Mouse (Mus musculus) small intestine, adult 2 months (tissue): ENCODE results near the gene Cfap52. TPM values are rescaled to one million over a fixed set of nuclear protein-coding genes. Genes with fewer than 3 reads are reported as not detected.

Source experiments
- H3K27ac ChIP-seq: fragments of 200-500 bp; 2 replicates; pipeline ENCODE4 v1.5.1; 2012; ENCODE audit warnings: low read depth, low read length, control low read depth, inconsistent platforms; ENCODE audit not compliant: insufficient read depth
- H3K27me3 ChIP-seq: fragments of 200-500 bp; 2 replicates; pipeline ENCODE4 v1.6.1; 2012; ENCODE audit warnings: mild to moderate bottlenecking, moderate library complexity, low read length, inconsistent platforms; ENCODE audit not compliant: control insufficient read depth, insufficient read depth
- H3K36me3 ChIP-seq: fragments of 200-500 bp; 2 replicates; pipeline ENCODE4 v1.6.1; 2012; ENCODE audit warnings: mild to moderate bottlenecking, low read length, control low read depth, inconsistent platforms; ENCODE audit not compliant: control insufficient read depth, insufficient read depth
- H3K4me1 ChIP-seq: fragments of 200-500 bp; 2 replicates; pipeline ENCODE4 v1.6.1; 2012; ENCODE audit warnings: low read length, inconsistent platforms, mixed read lengths; ENCODE audit not compliant: control insufficient read depth, insufficient read depth, insufficient read length
- H3K4me3 ChIP-seq: fragments of 200-500 bp; 2 replicates; pipeline ENCODE4 v1.5.1; 2012; ENCODE audit warnings: low read depth, mild to moderate bottlenecking, control low read depth, inconsistent platforms, low read length, moderate library complexity
- CTCF ChIP-seq: fragments of 200-500 bp; IDR thresholded peaks from 2 replicates; pipeline ENCODE4 v1.5.1; 2012; ENCODE audit warnings: low read depth, mild to moderate bottlenecking, control low read depth, inconsistent platforms, low read length, moderate library complexity, mixed read lengths; ENCODE audit not compliant: insufficient replicate concordance, insufficient read length; ENCODE audit errors: extremely low read depth
- POLR2A ChIP-seq: fragments of 200-500 bp; IDR thresholded peaks from 2 replicates; pipeline ENCODE4 v1.6.1; 2012; ENCODE audit warnings: low read depth, mild to moderate bottlenecking, control low read depth, inconsistent platforms, low read length, moderate library complexity
- WGBS: fragments of 180-500 bp; shearing (Covaris S2); methylation state at CpG from one replicate; pipeline ENCODE4 v1.1.7; 2018; 5-methylcytosine and 5-hydroxymethylcytosine counted together
- polyA plus RNA-seq: library from polyadenylated mRNA; depleted of rRNA; stranded (reverse); fragments of >200 nt; gene quantifications from 2 replicates; pipeline ENCODE4 v1.2.3, GENCODE M21; 2012; rRNA removed

Cfap52 gene
- polyA plus RNA-seq, result 0.29 TPM in 1 of 2 replicates, not detected in the other

DNA sequence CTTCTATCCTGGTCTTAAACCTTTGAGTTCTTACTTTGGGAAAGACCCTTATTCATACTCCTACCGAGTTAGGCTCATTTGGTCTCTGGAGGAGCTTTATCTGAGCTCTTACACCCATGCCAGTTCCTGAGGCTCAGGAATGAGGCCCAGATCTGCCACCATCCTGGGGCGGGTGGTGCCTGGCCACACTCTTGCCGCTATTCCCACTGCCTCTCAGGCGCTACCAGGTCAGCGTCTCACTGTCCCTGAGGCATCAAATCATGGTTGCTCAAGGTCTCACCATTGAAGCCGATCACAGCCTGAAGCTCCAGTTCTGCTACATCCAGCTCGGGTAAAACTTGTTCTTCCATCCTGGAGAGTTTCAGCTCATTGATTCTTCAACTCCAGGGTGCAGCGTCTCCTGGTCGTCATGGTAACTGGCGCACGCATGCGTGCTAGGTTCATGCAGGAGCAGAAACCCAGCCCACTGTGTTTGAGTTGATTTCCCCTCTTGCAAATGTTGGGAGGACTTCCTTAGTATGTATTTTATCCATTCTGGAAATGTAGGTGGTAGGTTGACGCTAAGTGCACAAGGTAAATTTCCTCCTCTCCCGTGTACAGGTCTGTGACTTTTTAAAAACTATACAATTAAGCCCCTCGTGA lies at the start of gene Cfap52:
Cfap52 (minus strand) TSS at position 410 of the 642 bp plus-strand sequence.
- Histone ChIP-seq H3K4me1 (0 out of 2 replicates have a peak, but pooled peaks cover 3% of the 10 kb centered on the region), H3K27ac (no peak within 1 kb of the TSS), H3K36me3 (peaks cover 3% of the 10 kb centered on the region; the same call in 1 of the 2 replicates), H3K4me3 (peak within 1 kb of the TSS; percentile 90), H3K27me3 (no peaks in the 10 kb centered on the region)
- TF ChIP-seq POLR2A (no peak), CTCF (no peak)
- WGBS, result 4% methylated on average over 15 of the region's 15 CpGs

DNA sequence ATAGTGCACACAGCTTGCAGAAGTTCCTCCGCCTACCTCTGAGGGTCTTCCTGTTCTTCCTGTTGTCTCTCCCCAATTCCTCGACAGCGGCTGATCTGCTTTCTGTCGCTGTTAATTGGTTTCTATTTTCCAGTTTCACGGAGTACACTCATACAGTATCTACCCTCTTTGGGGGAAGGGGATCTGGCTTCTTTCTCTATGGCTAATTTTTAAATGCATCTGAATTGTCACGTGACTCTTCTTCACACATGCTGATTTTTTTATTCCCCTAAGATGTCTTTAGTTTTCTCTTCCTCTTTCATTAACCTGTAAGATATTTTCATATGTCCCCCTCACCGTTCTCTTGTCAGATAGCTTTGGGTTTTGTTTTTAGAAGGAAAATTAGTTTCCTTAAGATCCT lies 46.8 kb upstream of the Cfap52 start:
- H3K36me3 ChIP-seq, result peaks cover 3% of the 10 kb centered on the region
- H3K4me3 ChIP-seq, result no peak overlapping the region
- WGBS, result 88% methylated on average over 7 of the region's 7 CpGs
- no peaks in the 10 kb centered on the region for H3K27me3 ChIP-seq
- H3K4me1 ChIP-seq, result no peaks in the 10 kb centered on the region
- TF ChIP-seq POLR2A, result no peak
- no peak for TF ChIP-seq CTCF
- no peak overlapping the region for H3K27ac ChIP-seq

DNA sequence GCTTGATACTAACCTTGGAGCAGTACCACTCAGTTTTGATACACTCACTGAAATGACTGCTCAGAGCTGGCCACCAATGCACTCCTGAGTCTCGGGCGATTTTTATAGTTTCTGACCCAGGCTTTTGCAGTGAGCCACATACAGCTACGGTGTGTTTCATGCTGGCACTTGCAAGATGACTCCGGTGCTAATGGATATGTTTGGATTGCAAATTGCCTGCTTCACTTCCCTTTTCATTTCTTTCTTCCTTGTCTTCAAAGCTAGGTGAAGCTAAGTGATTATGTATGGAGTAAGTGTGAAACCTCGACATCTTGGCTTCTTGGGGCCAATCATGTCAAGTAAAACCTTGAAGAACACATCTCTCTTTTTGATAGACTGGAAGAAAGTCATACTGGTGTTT lies 43.9 kb upstream of the Cfap52 start:
- TF ChIP-seq POLR2A (no peak), CTCF (no peak)
- no peaks in the 10 kb centered on the region for H3K27me3 ChIP-seq
- H3K27ac ChIP-seq, result no peak overlapping the region
- no peaks in the 10 kb centered on the region for H3K4me1 ChIP-seq
- H3K4me3 ChIP-seq, result no peak overlapping the region
- peaks cover 3% of the 10 kb centered on the region for H3K36me3 ChIP-seq
- WGBS, result 87% methylated on average over 5 of the region's 5 CpGs

DNA sequence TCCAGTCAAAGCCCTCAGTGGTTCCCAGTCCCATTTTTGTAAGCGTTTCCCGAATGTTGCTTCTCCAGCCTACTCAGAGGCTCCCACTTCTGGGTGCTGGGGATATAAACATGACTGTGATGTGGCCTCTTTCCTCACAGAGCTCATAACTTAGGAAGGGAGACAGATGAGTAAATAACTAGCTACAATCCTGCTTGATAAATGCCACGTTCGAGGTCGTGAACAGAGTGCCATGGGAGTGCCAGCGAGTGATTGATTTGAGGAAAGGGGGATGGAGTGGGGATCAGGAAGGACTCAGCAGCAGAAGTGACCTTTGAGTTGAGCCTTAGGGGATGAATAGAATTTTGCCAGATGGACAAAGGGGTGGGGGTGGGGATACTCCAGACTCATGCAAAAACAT lies 42.2 kb upstream of the Cfap52 start:
- H3K36me3 ChIP-seq, result peaks cover 3% of the 10 kb centered on the region
- H3K4me1 ChIP-seq, result no peaks in the 10 kb centered on the region
- TF ChIP-seq POLR2A (no peak), CTCF (no peak)
- H3K4me3 ChIP-seq, result no peak overlapping the region
- H3K27ac ChIP-seq, result no peak overlapping the region
- 54% methylated on average over 6 of the region's 6 CpGs for WGBS
- no peaks in the 10 kb centered on the region for H3K27me3 ChIP-seq

DNA sequence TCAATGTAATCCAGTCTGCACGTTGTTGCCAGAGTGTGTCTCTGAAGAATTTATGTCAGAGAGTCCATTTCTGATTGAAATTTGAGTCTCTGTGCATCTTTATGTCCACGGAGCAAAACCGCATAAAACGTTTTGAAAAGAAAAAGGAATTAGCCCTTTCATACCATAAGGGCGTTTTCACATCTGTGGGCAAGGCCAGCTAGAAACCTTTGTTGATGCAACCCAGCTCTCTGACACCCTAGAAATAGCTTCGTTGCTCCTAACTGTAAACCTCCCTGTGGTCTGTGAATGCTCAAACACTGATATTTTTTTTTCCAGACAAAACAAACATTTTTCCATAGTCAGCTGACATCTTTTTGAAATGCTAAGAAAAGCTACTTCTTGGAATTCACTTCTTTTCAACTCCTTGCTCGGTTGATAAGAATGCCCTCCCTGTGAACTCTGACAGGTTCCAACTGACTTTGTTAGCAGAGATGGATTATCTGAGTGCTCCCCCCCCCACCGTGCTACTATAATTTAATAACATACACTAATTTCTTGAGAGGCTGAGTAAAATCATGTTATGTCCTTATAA lies 40.9 kb upstream of the Cfap52 start:
- H3K27ac ChIP-seq, result no peak overlapping the region
- peaks cover 2% of the 10 kb centered on the region; the same call in 1 of the 2 replicates for H3K36me3 ChIP-seq
- no peak overlapping the region for H3K4me3 ChIP-seq
- no peaks in the 10 kb centered on the region for H3K4me1 ChIP-seq
- no peaks in the 10 kb centered on the region for H3K27me3 ChIP-seq
- TF ChIP-seq POLR2A (no peak), CTCF (no peak)
- WGBS, result 56% methylated on average over 8 of the region's 8 CpGs

DNA sequence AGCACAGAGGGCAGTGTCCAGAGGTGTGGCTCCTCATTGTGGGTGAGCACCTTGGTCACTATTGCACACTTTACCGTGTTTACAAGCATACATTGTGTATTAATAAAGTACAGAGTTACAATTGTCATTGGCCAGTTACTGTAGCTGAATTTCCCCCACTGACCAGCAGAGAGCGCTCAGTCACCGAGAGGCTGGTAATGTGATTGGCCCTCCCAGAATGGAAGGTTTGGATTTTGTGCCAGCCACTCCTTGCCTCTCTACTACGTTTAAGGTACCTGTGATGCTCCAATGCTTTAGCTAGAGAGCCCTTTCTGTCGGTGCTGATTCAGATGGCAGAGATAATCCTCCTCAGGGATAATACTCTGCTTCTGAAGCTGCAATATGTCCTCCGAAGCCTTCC lies 38.7 kb upstream of the Cfap52 start:
- TF ChIP-seq POLR2A (no peak), CTCF (peak; percentile 80; the same call in 1 of the 2 replicates)
- H3K27me3 ChIP-seq, result no peaks in the 10 kb centered on the region
- 17% methylated on average over 6 of the region's 6 CpGs for WGBS
- H3K4me1 ChIP-seq, result no peaks in the 10 kb centered on the region
- 0 out of 2 replicates have a peak, but pooled peaks cover 2% of the 10 kb centered on the region for H3K36me3 ChIP-seq
- H3K4me3 ChIP-seq, result no peak overlapping the region
- no peak overlapping the region for H3K27ac ChIP-seq

DNA sequence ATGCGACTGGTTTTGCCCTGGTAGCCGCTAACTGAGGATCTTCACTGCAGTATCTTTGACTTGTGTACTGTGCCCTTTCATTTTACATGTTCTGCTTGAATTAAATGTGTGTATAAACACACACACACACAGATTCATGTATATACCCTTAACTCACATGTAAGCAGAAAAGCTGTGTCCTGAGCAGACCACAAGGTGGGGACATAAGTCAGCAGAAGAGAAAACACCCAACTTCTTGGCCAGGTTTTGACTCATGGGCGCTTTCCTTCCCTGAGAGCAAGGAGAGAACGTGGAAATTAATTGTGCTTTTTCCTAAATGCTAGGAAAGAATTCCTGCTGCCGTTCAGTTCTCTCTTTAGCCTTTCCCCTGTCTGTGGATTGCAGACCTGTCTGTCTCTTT lies 34.2 kb upstream of the Cfap52 start:
- H3K4me1 ChIP-seq, result no peaks in the 10 kb centered on the region
- peaks cover 3% of the 10 kb centered on the region; the same call in 1 of the 2 replicates for H3K36me3 ChIP-seq
- no peak overlapping the region for H3K27ac ChIP-seq
- no peaks in the 10 kb centered on the region for H3K27me3 ChIP-seq
- H3K4me3 ChIP-seq, result no peak overlapping the region
- TF ChIP-seq CTCF, result no peak
- TF ChIP-seq POLR2A, result no peak
- 83% methylated on average over 5 of the region's 5 CpGs for WGBS
